Mouse (Mus musculus) left cerebral cortex, postnatal 14 days (tissue): ENCODE data around the gene Zfand2a. TPM values are rescaled to one million over a fixed set of nuclear protein-coding genes. Genes with fewer than 3 reads are reported as not detected.

ENCODE experiments used
- DNase-seq, 2 experiments: peaks; one replicate each; pipeline ENCODE4 v3.0.0; 2021 to 2022; ENCODE audit warnings: low spot score in 2 of 2, mixed read lengths in 1 of 2
- intact Hi-C: fragments of 180-260 bp; cut with DNase I; formaldehyde crosslinking; loops from one replicate; pipeline ENCODE4 v1.15.1; 2025
- total RNA-seq, 2 experiments: library from RNA; stranded (reverse); gene quantifications; 2 replicates each; pipeline ENCODE4 v1.2.3; 2021

Gene Zfand2a
- total RNA-seq, 2 experiments from 2014 or later, result 83.3 to 95.8 TPM

GRCm38 (mm10) chr5:139437769-139438168 lies 46.6 kb downstream of the Zfand2a start:
- DNase-seq, result no peak
- intact Hi-C loops, result no loop called here

- peak; percentile 83 to 95 for DNase-seq
- intact Hi-C loops, result no loop called here
Measured at GRCm38 (mm10) chr5:139434940-139435339, 49.4 kb downstream of the Zfand2a start.

- intact Hi-C loops, result no loop called here
- no peak for DNase-seq
Measured at GRCm38 (mm10) chr5:139433842-139434568, 50.3 kb downstream of the Zfand2a start.

- DNase-seq, result no peak
- intact Hi-C loops, result no loop called here
Measured at GRCm38 (mm10) chr5:139432747-139433508, 51.4 kb downstream of the Zfand2a start.

GRCm38 (mm10) chr5:139432333-139432732 lies 52.0 kb downstream of the Zfand2a start:
- DNase-seq, result no peak
- intact Hi-C loops, result no loop called here

GRCm38 (mm10) chr5:139429818-139430341 lies 54.5 kb downstream of the Zfand2a start:
- intact Hi-C loops, result no loop called here
- DNase-seq, result peak in 1 of 2 experiments; percentile 28

GRCm38 (mm10) chr5:139427989-139428388 lies 56.4 kb downstream of the Zfand2a start:
- intact Hi-C loops, result no loop called here
- DNase-seq, result no peak

- no peak for DNase-seq
- intact Hi-C loops, result no loop called here
Measured at GRCm38 (mm10) chr5:139427001-139427400, 57.3 kb downstream of the Zfand2a start.

- DNase-seq, result no peak
- intact Hi-C loops, result no loop called here
Measured at GRCm38 (mm10) chr5:139425198-139425597, 59.2 kb downstream of the Zfand2a start.

- DNase-seq, result peak in 1 of 2 experiments; percentile 60
- intact Hi-C loops, result no loop called here
Measured at GRCm38 (mm10) chr5:139423026-139423865, 61.1 kb downstream of the Zfand2a start, which contains the start of gene Gper1. TSS of gene Gper1 (plus strand) at chr5:139423151.

Other genes with a start within 250 kb of the Zfand2a start
- gene Get4, start 232.2 kb downstream of the Zfand2a start, total RNA-seq, result 10 to 100 TPM; 47.6 to 55.7 TPM
- gene Adap1, start 158.9 kb downstream of the Zfand2a start, total RNA-seq, result 100 to 1,000 TPM; 360 to 394 TPM
- 10 to 100 TPM; 79.8 to 82.2 TPM for gene Cox19, start 133.1 kb downstream of the Zfand2a start, total RNA-seq
- gene Cyp2w1, start 131.9 kb downstream of the Zfand2a start, total RNA-seq, result not detected
- 10 to 100 TPM; 11.0 to 11.3 TPM for gene Gpr146, start 106.9 kb downstream of the Zfand2a start, total RNA-seq
- gene C130050O18Rik, start 79.3 kb downstream of the Zfand2a start, total RNA-seq, result under 1 TPM in 1 of 2 experiments, not detected in 1; 0.23 TPM
- 1 to 10 TPM; 4.4 to 4.7 TPM for gene Gper1, start 61.4 kb downstream of the Zfand2a start, total RNA-seq
- gene 3110082I17Rik, start 24.0 kb downstream of the Zfand2a start, total RNA-seq, result 10 to 100 TPM; 16.6 to 17.6 TPM
- under 1 TPM in 1 of 2 experiments, not detected in 1; 0.48 TPM for gene Uncx, start 58.9 kb upstream of the Zfand2a start, total RNA-seq